Mouse (Mus musculus) ES-E14 (cell line): Measurements from ENCODE around the gene Slc51a. TPM values are rescaled to one million over a fixed set of nuclear protein-coding genes. Genes with fewer than 3 reads are reported as not detected.
A peak's percentile ranks its signal among the peaks of the same experiment; 100 is the strongest.

Source experiments
- DNase-seq: peaks from one replicate; pipeline ENCODE4 v3.0.0-alpha.2; 2013; ENCODE audit warnings: low read depth, low spot score
- H3K27ac ChIP-seq: 2 replicates; pipeline ENCODE4 v1.5.1; 2012; ENCODE audit warnings: low read depth, mild to moderate bottlenecking, low read length, moderate library complexity, mixed read lengths; ENCODE audit not compliant: poor library complexity, insufficient read depth, severe bottlenecking
- H3K36me3 ChIP-seq: 2 replicates; pipeline ENCODE4 v1.6.1; 2012; ENCODE audit warnings: mild to moderate bottlenecking, low read length, moderate library complexity, mixed read lengths; ENCODE audit not compliant: control insufficient read depth, poor library complexity, insufficient read depth, severe bottlenecking
- H3K4me1 ChIP-seq, 2 experiments: fragments of 150-350 bp in 1 of 2; sonication (generic) in 1 of 2; 2 replicates each; pipeline ENCODE4 v1.6.1; 2012; ENCODE audit warnings: low read length in 2 of 2, mild to moderate bottlenecking in 1 of 2, mixed read lengths in 1 of 2; ENCODE audit not compliant: control insufficient read depth in 2 of 2, insufficient read depth in 2 of 2, poor library complexity in 1 of 2
- H3K4me3 ChIP-seq, 2 experiments: fragments of 150-350 bp in 1 of 2; sonication (generic) in 1 of 2; 2 replicates each; pipeline ENCODE4 v1.5.1; 2012; ENCODE audit warnings: low read length in 2 of 2, low read depth in 1 of 2, mild to moderate bottlenecking in 1 of 2, mixed read lengths in 1 of 2; ENCODE audit not compliant: insufficient read depth in 1 of 2, poor library complexity in 1 of 2, severe bottlenecking in 1 of 2
- H3K9ac ChIP-seq: 2 replicates; pipeline ENCODE4 v1.6.1; 2012; ENCODE audit warnings: low read depth, mild to moderate bottlenecking, low read length, mixed read lengths; ENCODE audit not compliant: poor library complexity, insufficient read depth, severe bottlenecking
- H3K9me3 ChIP-seq: fragments of 150-350 bp; sonication (generic); 2 replicates; pipeline ENCODE4 v1.6.1; 2012; ENCODE audit warnings: low read depth, mild to moderate bottlenecking, low read length; ENCODE audit not compliant: control insufficient read depth, insufficient read depth
- CHD2 ChIP-seq: IDR thresholded peaks from 2 replicates; pipeline ENCODE4 v1.6.1; 2014; ENCODE audit warnings: mild to moderate bottlenecking, low read depth, low read length, inconsistent platforms
- HCFC1 ChIP-seq: IDR thresholded peaks from 2 replicates; pipeline ENCODE4 v1.6.1; 2012; ENCODE audit warnings: low read length, inconsistent platforms, borderline replicate concordance; ENCODE audit not compliant: insufficient read depth
- MAFK ChIP-seq: IDR thresholded peaks from 2 replicates; pipeline ENCODE4 v1.6.1; 2014; ENCODE audit warnings: mild to moderate bottlenecking, low read depth, low read length, inconsistent platforms; ENCODE audit not compliant: insufficient read depth
- ZC3H11A ChIP-seq: IDR thresholded peaks from 2 replicates; pipeline ENCODE4 v1.6.1; 2012; ENCODE audit warnings: low read depth, mild to moderate bottlenecking, inconsistent platforms, low read length, borderline replicate concordance
- ZNF384 ChIP-seq: IDR thresholded peaks from 2 replicates; pipeline ENCODE4 v1.6.1; 2012; ENCODE audit warnings: low read depth, low read length, inconsistent platforms
- in situ Hi-C, 2 experiments: fragments of 600-800 bp; cut with MboI; formaldehyde crosslinking; loops; one replicate each; pipeline ENCODE4 v1.15.1; 2025; ENCODE audit warnings: low sequenced_read_pairs in 2 of 2, inconsistent platforms in 1 of 2; ENCODE audit not compliant: unreplicated experiment in 2 of 2
- total RNA-seq: library from RNA; depleted of rRNA; stranded (reverse); fragments of 300-350 nt; gene quantifications from 2 replicates; pipeline ENCODE4 v1.2.3, GENCODE M21; 2012

Gene Slc51a
- total RNA-seq, 1 experiment = 1.1 TPM

DNA sequence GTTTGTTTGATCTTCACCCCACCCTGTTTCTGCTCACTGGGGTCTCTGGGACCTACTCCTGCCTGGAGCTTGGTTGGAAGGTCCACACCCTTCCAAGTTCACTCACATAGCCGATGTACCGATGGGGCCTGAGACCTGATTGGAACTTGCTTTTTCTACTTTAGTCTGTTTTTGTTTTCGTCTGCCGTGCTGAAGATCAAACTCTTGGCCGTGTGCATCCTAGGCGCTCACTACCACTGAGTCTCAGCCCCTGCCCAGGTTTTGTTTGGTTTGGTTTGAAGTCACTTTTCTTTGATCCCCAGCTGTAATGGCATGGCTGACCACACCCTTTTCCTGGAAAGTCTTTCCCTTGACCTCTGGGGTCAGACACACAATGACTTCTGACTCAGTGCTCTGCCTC lies 25.7 kb upstream of the Slc51a start:
- Histone ChIP-seq H3K36me3 (no peaks in the 10 kb centered on the region), H3K9me3 (no peaks in the 10 kb centered on the region), H3K4me1 (peaks cover 2 to 38% of the 10 kb centered on the region in 2 experiments; a peak in 3 of 4 replicates), H3K27ac (peak overlapping the region; percentile 34), H3K9ac (no peak overlapping the region), H3K4me3 (no peak overlapping the region)
- TF ChIP-seq CHD2 = no peak
- no peak for TF ChIP-seq ZNF384
- TF ChIP-seq HCFC1 = no peak
- TF ChIP-seq MAFK = no peak
- TF ChIP-seq ZC3H11A = no peak
- DNase-seq = no peak
- in situ Hi-C loops = loop anchor here (5.0 to 10.0 kb wide), 2 partner anchors 91 to 99 kb away; partner anchors contain the start of gene Tfrc (in 1 of the 2)

DNA sequence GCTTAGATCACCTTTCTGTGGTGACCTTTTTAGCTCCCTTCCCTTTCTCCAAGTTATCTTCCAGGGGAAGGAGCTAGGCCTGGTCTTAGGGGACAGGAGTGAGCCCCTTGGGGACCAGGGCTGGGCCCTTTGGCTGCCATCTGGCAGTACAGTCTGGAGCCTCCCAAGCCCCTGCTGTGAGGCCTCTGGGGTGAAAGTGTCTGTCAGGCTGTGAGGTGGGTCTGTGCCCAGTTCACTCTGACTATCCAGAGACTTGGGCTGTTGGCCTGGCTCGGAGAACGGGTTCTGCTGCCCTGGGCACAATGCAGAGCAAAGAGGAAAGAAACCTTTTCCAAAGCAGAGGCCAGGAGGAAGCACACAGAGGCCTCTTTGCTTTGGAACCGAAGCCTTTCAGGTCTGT lies 25.2 kb upstream of the Slc51a start:
- DNase-seq = no peak
- peak overlapping the region; percentile 61; the same call in 1 of the 2 replicates for H3K27ac ChIP-seq
- in situ Hi-C loops = loop anchor here (5.0 to 10.0 kb wide), 2 partner anchors 92 to 99 kb away; partner anchors contain the start of gene Tfrc (in 1 of the 2)
- no peak overlapping the region for H3K4me3 ChIP-seq
- no peak for TF ChIP-seq HCFC1
- TF ChIP-seq ZC3H11A = no peak
- TF ChIP-seq CHD2 = no peak
- TF ChIP-seq ZNF384 = no peak
- no peak for TF ChIP-seq MAFK
- H3K9ac ChIP-seq = no peak overlapping the region
- peaks cover 2 to 38% of the 10 kb centered on the region in 2 experiments; a peak in 3 of 4 replicates for H3K4me1 ChIP-seq
- H3K36me3 ChIP-seq = no peaks in the 10 kb centered on the region
- no peaks in the 10 kb centered on the region for H3K9me3 ChIP-seq

DNA sequence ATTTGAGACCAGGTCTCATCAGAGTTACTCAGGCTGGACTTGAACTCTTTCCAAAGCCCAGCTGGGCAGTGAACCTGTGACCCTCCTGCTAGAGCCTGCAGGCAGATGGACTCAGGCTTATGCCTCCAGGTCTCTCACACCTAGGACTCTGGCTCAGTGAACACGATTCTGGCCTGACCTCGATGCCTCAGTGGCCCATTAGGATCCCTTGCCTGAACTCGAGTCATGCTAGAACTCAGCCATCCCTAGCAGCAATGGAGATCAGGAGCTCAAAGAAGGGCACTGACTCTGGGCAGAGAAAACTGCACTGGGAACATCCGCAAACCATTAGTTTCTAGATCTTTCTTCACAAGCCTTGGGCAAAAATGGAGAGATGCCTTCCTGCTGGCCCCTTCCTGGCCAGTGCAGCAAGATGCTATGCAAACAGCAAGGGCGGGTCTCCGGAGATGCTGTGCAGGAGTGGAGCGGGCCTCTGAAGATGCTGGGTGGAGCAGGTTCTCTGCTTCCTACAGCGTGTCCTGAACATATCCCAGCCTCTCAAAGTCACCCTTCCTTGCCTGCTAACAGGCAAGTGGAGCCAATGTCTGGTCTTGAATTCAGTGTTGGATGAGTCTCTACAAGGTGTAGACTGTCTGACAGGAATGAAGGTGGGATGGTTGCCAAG lies 24.3 kb upstream of the Slc51a start:
- TF ChIP-seq HCFC1 = no peak
- TF ChIP-seq MAFK = no peak
- TF ChIP-seq ZNF384 = no peak
- TF ChIP-seq ZC3H11A = no peak
- no peak for TF ChIP-seq CHD2
- Histone ChIP-seq H3K36me3 (no peaks in the 10 kb centered on the region), H3K27ac (peak overlapping the region; percentile 89; the same call in 1 of the 2 replicates), H3K4me3 (no peak overlapping the region), H3K9ac (no peak overlapping the region), H3K9me3 (no peaks in the 10 kb centered on the region), H3K4me1 (peaks cover 2 to 41% of the 10 kb centered on the region in 2 experiments; a peak in 3 of 4 replicates)
- DNase-seq = no peak
- in situ Hi-C loops = loop anchor here (5.0 to 10.0 kb wide), 2 partner anchors 93 to 100 kb away; partner anchors contain the start of gene Tfrc (in 1 of the 2)

DNA sequence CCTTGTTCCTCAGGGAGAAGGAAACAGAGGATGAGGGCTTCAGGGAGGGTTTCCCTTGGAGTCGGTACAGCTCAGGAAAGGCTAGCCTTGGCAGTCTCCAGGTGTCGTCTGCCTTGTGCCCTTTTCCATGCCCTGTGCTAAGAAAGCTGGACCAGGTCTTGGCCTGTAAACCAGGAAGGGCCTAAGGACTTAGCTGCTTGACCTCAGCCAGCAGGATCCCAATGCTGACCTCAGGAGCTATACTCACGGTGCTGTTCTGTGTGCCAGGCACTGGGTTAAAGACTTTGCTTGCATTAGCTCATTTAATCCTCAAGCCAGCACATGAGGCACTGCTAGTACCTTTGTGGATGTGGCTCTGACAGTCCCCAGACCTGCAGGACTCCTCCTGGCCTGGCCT lies 23.7 kb upstream of the Slc51a start:
- peak overlapping the region; percentile 89 for H3K27ac ChIP-seq

More for the DNA sequence above, 23.7 kb upstream of the Slc51a start:
- Histone ChIP-seq H3K4me1 (peaks cover 2 to 41% of the 10 kb centered on the region in 2 experiments; a peak in 3 of 4 replicates), H3K4me3 (no peak overlapping the region), H3K9me3 (no peaks in the 10 kb centered on the region), H3K9ac (no peak overlapping the region), H3K36me3 (no peaks in the 10 kb centered on the region)
- in situ Hi-C loops = loop anchor here (5.0 to 10.0 kb wide), 2 partner anchors 93 to 101 kb away; partner anchors contain the start of gene Tfrc (in 1 of the 2)
- no peak for DNase-seq
- no peak for TF ChIP-seq MAFK
- no peak for TF ChIP-seq ZC3H11A
- TF ChIP-seq ZNF384 = no peak
- TF ChIP-seq HCFC1 = no peak
- TF ChIP-seq CHD2 = no peak
